Mouse (Mus musculus) layer of hippocampus, adult 18-20 months (tissue): ENCODE data around the gene Tmem62. TPM values are rescaled to one million over a fixed set of nuclear protein-coding genes. Genes with fewer than 3 reads are reported as not detected.

ENCODE experiments used
- microRNA-seq, 2 experiments: library from miRNA; unstranded; fragments of <30 nt; microRNA quantifications; one replicate each; pipeline ENCODE4 v1.2.0; 2021
- total RNA-seq, 2 experiments: library from RNA; stranded (reverse); gene quantifications; 2 replicates each; pipeline ENCODE4 v1.2.3; 2021

Tmem62 gene
- total RNA-seq, 2 experiments from 2014 or later, result 22.0 to 23.1 TPM

Small RNAs within 50 kb of the gene (microRNA-seq; reads per million reads assigned to microRNA genes)
- 0 reads per million in 2 experiments for gene Gm44325

Other genes with a start within 250 kb of the Tmem62 start
- gene Cdan1, start 126.9 kb upstream of the Tmem62 start, total RNA-seq, result 10 to 100 TPM; 23.5 to 24.8 TPM
- gene Ttbk2, start 126.4 kb upstream of the Tmem62 start, total RNA-seq, result 10 to 100 TPM; 71.5 to 73.2 TPM
- 10 to 100 TPM; 40.2 to 44.3 TPM for gene Ubr1, start 6.3 kb upstream of the Tmem62 start, total RNA-seq
- gene Ccndbp1, start 31.4 kb downstream of the Tmem62 start, total RNA-seq, result 10 to 100 TPM; 57.6 to 64.0 TPM
- not detected for gene Epb42, start 60.1 kb downstream of the Tmem62 start, total RNA-seq
- not detected for gene Tgm5, start 108.8 kb downstream of the Tmem62 start, total RNA-seq
- gene Tgm7, start 132.8 kb downstream of the Tmem62 start, total RNA-seq, result under 1 TPM; 0.20 TPM
- gene Adal, start 163.4 kb downstream of the Tmem62 start, total RNA-seq, result 10 to 100 TPM; 20.2 to 21.1 TPM
- gene Lcmt2, start 163.6 kb downstream of the Tmem62 start, total RNA-seq, result 1 to 10 TPM; 6.3 to 6.9 TPM
- 10 to 100 TPM; 37.1 to 37.4 TPM for gene Tubgcp4, start 193.6 kb downstream of the Tmem62 start, total RNA-seq
- gene Zscan29, start 194.1 kb downstream of the Tmem62 start, total RNA-seq, result 1 to 10 TPM; 6.5 to 7.0 TPM